Mouse (Mus musculus): ENCODE results near the gene Rpl18.

GRCm38 (mm10) chr7:45750162-45750561 lies 34.9 kb downstream of the Rpl18 start:
- TF ChIP-seq ZC3H11A (IDR thresholded peaks at IDR 0.05; ENCODE audit: borderline replicate concordance, low read depth, low read length) (no peak), CHD2 (IDR thresholded peaks at IDR 0.05; ENCODE audit: low read depth, low read length) (no peak), MAFK (IDR thresholded peaks at IDR 0.05; ENCODE audit: insufficient read depth, low read depth, low read length) (no peak)
